Mouse (Mus musculus) erythroid progenitor cell, adult 5-6 weeks (primary cell): ENCODE measurements around the gene Pla2g2f. TPM values are rescaled to one million over a fixed set of nuclear protein-coding genes. Genes with fewer than 3 reads are reported as not detected.

ENCODE experiments used
- ATAC-seq: replicated peaks from 2 replicates; pipeline ENCODE4 v1.8.0; 2016; ENCODE audit warnings: moderate number of reproducible peaks, mild to moderate bottlenecking, moderate TSS enrichment, inconsistent platforms; ENCODE audit not compliant: poor library complexity, low FRiP score, severe bottlenecking
- total RNA-seq, 2 experiments: library from RNA; stranded (forward) in 1 of 2; stranded (reverse) in 1 of 2; fragments of 150-400 nt in 1 of 2; fragments of 186-747, 209-891 nt in 1 of 2; gene quantifications; 2 replicates each; pipeline versions ENCODE4 v1.2.3 to v1.2.4; 2015 to 2017; ENCODE audit warnings: low replicate concordance in 2 of 2

The Pla2g2f gene
- total RNA-seq, 2 experiments from 2014 or later: not detected

- ATAC-seq: no peak
Observed at GRCm38 (mm10) chr4:138723493-138724281, 33.7 kb downstream of the Pla2g2f start.

- ATAC-seq: no peak
Observed at GRCm38 (mm10) chr4:138719264-138719596, 38.2 kb downstream of the Pla2g2f start.

- no peak for ATAC-seq
Observed at GRCm38 (mm10) chr4:138718586-138719263, 38.7 kb downstream of the Pla2g2f start.

- ATAC-seq: no peak
Observed at GRCm38 (mm10) chr4:138716697-138717096, 40.7 kb downstream of the Pla2g2f start.

GRCm38 (mm10) chr4:138714186-138714585, 43.2 kb downstream of the Pla2g2f start:
- ATAC-seq: no peak

- no peak for ATAC-seq
Observed at GRCm38 (mm10) chr4:138712621-138713020, 44.8 kb downstream of the Pla2g2f start.

GRCm38 (mm10) chr4:138712096-138712495, 45.3 kb downstream of the Pla2g2f start:
- no peak for ATAC-seq

GRCm38 (mm10) chr4:138711051-138711820, 46.2 kb downstream of the Pla2g2f start:
- no peak for ATAC-seq

- no peak for ATAC-seq
Observed at GRCm38 (mm10) chr4:138710633-138711032, 46.8 kb downstream of the Pla2g2f start.

- ATAC-seq: no peak
Observed at GRCm38 (mm10) chr4:138709944-138710343, 47.5 kb downstream of the Pla2g2f start.

GRCm38 (mm10) chr4:138709246-138709645, 48.2 kb downstream of the Pla2g2f start:
- ATAC-seq: no peak

- no peak for ATAC-seq
Observed at GRCm38 (mm10) chr4:138708636-138709035, 48.8 kb downstream of the Pla2g2f start.

GRCm38 (mm10) chr4:138706620-138707019, 50.8 kb downstream of the Pla2g2f start:
- no peak for ATAC-seq

GRCm38 (mm10) chr4:138704169-138704568, 53.3 kb downstream of the Pla2g2f start:
- no peak for ATAC-seq

- ATAC-seq: no peak
Observed at GRCm38 (mm10) chr4:138703591-138703990, 53.8 kb downstream of the Pla2g2f start.

- no peak for ATAC-seq
Observed at GRCm38 (mm10) chr4:138702528-138702927, 54.9 kb downstream of the Pla2g2f start.

- no peak for ATAC-seq
Observed at GRCm38 (mm10) chr4:138702031-138702430, 55.4 kb downstream of the Pla2g2f start.

GRCm38 (mm10) chr4:138701111-138701510, 56.3 kb downstream of the Pla2g2f start:
- no peak for ATAC-seq
